Mouse (Mus musculus): Measurements from ENCODE around the gene Zbtb17. TPM values are rescaled to one million over a fixed set of nuclear protein-coding genes. Genes with fewer than 3 reads are reported as not detected.

Gene Zbtb17
- polyA plus RNA-seq, 1 experiment from 2014 or later, result 8.5 TPM

GRCm38 (mm10) chr4:141469343-141469742 lies 24.9 kb downstream of the Zbtb17 start:
- H3K27me3 ChIP-seq, result no peaks in the 10 kb centered on the region
- 85% methylated on average over 9 of the region's 9 CpGs for WGBS (ENCODE audit: insufficient replicate concordance)

GRCm38 (mm10) chr4:141471491-141471890 lies 27.0 kb downstream of the Zbtb17 start:
- no peak overlapping the region for H3K9ac ChIP-seq
- H3K4me3 ChIP-seq (replicated peaks), result no peak overlapping the region
- 0 out of 2 replicates have a peak, but pooled peaks cover 5% of the 10 kb centered on the region for H3K4me1 ChIP-seq (replicated peaks)
- no peak for ATAC-seq (ENCODE audit: insufficient read depth)
- no peaks in the 10 kb centered on the region for H3K27me3 ChIP-seq
- H3K4me2 ChIP-seq, result no peak overlapping the region
- peaks cover 99% of the 10 kb centered on the region for H3K36me3 ChIP-seq (replicated peaks)
- H3K27ac ChIP-seq (replicated peaks), result no peak overlapping the region
- H3K9me3 ChIP-seq (replicated peaks), result no peaks in the 10 kb centered on the region; the same call in 1 of the 2 replicates
- 91% methylated on average over 16 of the region's 16 CpGs for WGBS (ENCODE audit: insufficient replicate concordance)

More at GRCm38 (mm10) chr4:141469343-141469742, 24.9 kb downstream of the Zbtb17 start:
- no peak overlapping the region for H3K4me3 ChIP-seq (replicated peaks)
- no peak overlapping the region for H3K9ac ChIP-seq
- peaks cover 99% of the 10 kb centered on the region for H3K36me3 ChIP-seq (replicated peaks)
- H3K4me2 ChIP-seq, result no peak overlapping the region
- H3K9me3 ChIP-seq (replicated peaks), result no peaks in the 10 kb centered on the region
- no peak for ATAC-seq (ENCODE audit: insufficient read depth)
- 0 out of 2 replicates have a peak, but pooled peaks cover 5% of the 10 kb centered on the region for H3K4me1 ChIP-seq (replicated peaks)
- no peak overlapping the region for H3K27ac ChIP-seq (replicated peaks)

- H3K9me3 ChIP-seq (replicated peaks), result no peaks in the 10 kb centered on the region; the same call in 1 of the 2 replicates
- no peak overlapping the region for H3K9ac ChIP-seq
- WGBS (ENCODE audit: insufficient replicate concordance), result 92% methylated on average over 32 of the region's 32 CpGs
- ATAC-seq (ENCODE audit: insufficient read depth), result no peak
- no peak overlapping the region for H3K4me2 ChIP-seq
- H3K4me3 ChIP-seq (replicated peaks), result no peak overlapping the region
- H3K27me3 ChIP-seq, result no peaks in the 10 kb centered on the region
- H3K27ac ChIP-seq (replicated peaks), result no peak overlapping the region
- peaks cover 99% of the 10 kb centered on the region for H3K36me3 ChIP-seq (replicated peaks)
- H3K4me1 ChIP-seq (replicated peaks), result 0 out of 2 replicates have a peak, but pooled peaks cover 5% of the 10 kb centered on the region
Observed at GRCm38 (mm10) chr4:141472641-141473321, 28.3 kb downstream of the Zbtb17 start.

- H3K27ac ChIP-seq (replicated peaks), result no peak overlapping the region
- no peaks in the 10 kb centered on the region; the same call in 1 of the 2 replicates for H3K9me3 ChIP-seq (replicated peaks)
- H3K36me3 ChIP-seq (replicated peaks), result peaks cover 100% of the 10 kb centered on the region
- ATAC-seq (ENCODE audit: insufficient read depth), result no peak
- no peak overlapping the region for H3K4me2 ChIP-seq
- H3K27me3 ChIP-seq, result no peaks in the 10 kb centered on the region
- H3K4me3 ChIP-seq (replicated peaks), result no peak overlapping the region
- WGBS (ENCODE audit: insufficient replicate concordance), result 92% methylated on average over 19 of the region's 19 CpGs
- 0 out of 2 replicates have a peak, but pooled peaks cover 5% of the 10 kb centered on the region for H3K4me1 ChIP-seq (replicated peaks)
- no peak overlapping the region for H3K9ac ChIP-seq
Observed at GRCm38 (mm10) chr4:141474431-141474830, 30.0 kb downstream of the Zbtb17 start.

- Histone ChIP-seq H3K27ac (replicated peaks) (no peak overlapping the region), H3K4me1 (replicated peaks) (0 out of 2 replicates have a peak, but pooled peaks cover 5% of the 10 kb centered on the region), H3K36me3 (replicated peaks) (peaks cover 98% of the 10 kb centered on the region), H3K9me3 (replicated peaks) (no peaks in the 10 kb centered on the region; the same call in 1 of the 2 replicates), H3K27me3 (no peaks in the 10 kb centered on the region), H3K9ac (no peak overlapping the region), H3K4me2 (no peak overlapping the region), H3K4me3 (replicated peaks) (no peak overlapping the region)
- ATAC-seq (ENCODE audit: insufficient read depth), result no peak
- 59% methylated on average over 16 of the region's 16 CpGs for WGBS (ENCODE audit: insufficient replicate concordance)
Observed at GRCm38 (mm10) chr4:141477681-141478102, 33.2 kb downstream of the Zbtb17 start.

GRCm38 (mm10) chr4:141478225-141478624 lies 33.8 kb downstream of the Zbtb17 start:
- Histone ChIP-seq H3K4me2 (no peak overlapping the region), H3K36me3 (replicated peaks) (peaks cover 98% of the 10 kb centered on the region), H3K9ac (no peak overlapping the region), H3K9me3 (replicated peaks) (no peaks in the 10 kb centered on the region; the same call in 1 of the 2 replicates), H3K4me1 (replicated peaks) (0 out of 2 replicates have a peak, but pooled peaks cover 5% of the 10 kb centered on the region), H3K27me3 (no peaks in the 10 kb centered on the region), H3K27ac (replicated peaks) (no peak overlapping the region), H3K4me3 (replicated peaks) (no peak overlapping the region)
- WGBS (ENCODE audit: insufficient replicate concordance), result 88% methylated on average over 23 of the region's 23 CpGs
- ATAC-seq (ENCODE audit: insufficient read depth), result no peak

GRCm38 (mm10) chr4:141478794-141479193 lies 34.3 kb downstream of the Zbtb17 start:
- ATAC-seq (ENCODE audit: insufficient read depth), result no peak
- WGBS (ENCODE audit: insufficient replicate concordance), result 93% methylated on average over 32 of the region's 32 CpGs
- Histone ChIP-seq H3K9me3 (replicated peaks) (no peaks in the 10 kb centered on the region; the same call in 1 of the 2 replicates), H3K36me3 (replicated peaks) (peaks cover 98% of the 10 kb centered on the region), H3K4me1 (replicated peaks) (0 out of 2 replicates have a peak, but pooled peaks cover 3% of the 10 kb centered on the region), H3K4me2 (no peak overlapping the region), H3K4me3 (replicated peaks) (no peak overlapping the region), H3K9ac (no peak overlapping the region), H3K27me3 (no peaks in the 10 kb centered on the region), H3K27ac (replicated peaks) (no peak overlapping the region)

- Histone ChIP-seq H3K27me3 (no peaks in the 10 kb centered on the region), H3K36me3 (replicated peaks) (peaks cover 98% of the 10 kb centered on the region), H3K4me3 (replicated peaks) (no peak overlapping the region), H3K4me1 (replicated peaks) (no peaks in the 10 kb centered on the region), H3K9me3 (replicated peaks) (no peaks in the 10 kb centered on the region; the same call in 1 of the 2 replicates), H3K27ac (replicated peaks) (no peak overlapping the region), H3K4me2 (no peak overlapping the region), H3K9ac (no peak overlapping the region)
- ATAC-seq (ENCODE audit: insufficient read depth), result no peak
- 91% methylated on average over 8 of the region's 8 CpGs for WGBS (ENCODE audit: insufficient replicate concordance)
Observed at GRCm38 (mm10) chr4:141479411-141479810, 35.0 kb downstream of the Zbtb17 start.

GRCm38 (mm10) chr4:141484071-141484470 lies 39.6 kb downstream of the Zbtb17 start:
- ATAC-seq (ENCODE audit: insufficient read depth), result no peak
- WGBS (ENCODE audit: insufficient replicate concordance), result 83% methylated on average over 11 of the region's 11 CpGs
- H3K4me3 ChIP-seq (replicated peaks), result no peak overlapping the region
- peaks cover 97% of the 10 kb centered on the region for H3K36me3 ChIP-seq (replicated peaks)
- H3K4me2 ChIP-seq, result no peak overlapping the region
- H3K9me3 ChIP-seq (replicated peaks), result no peaks in the 10 kb centered on the region
- H3K4me1 ChIP-seq (replicated peaks), result no peaks in the 10 kb centered on the region
- no peak overlapping the region for H3K9ac ChIP-seq
- no peak overlapping the region for H3K27ac ChIP-seq (replicated peaks)
- H3K27me3 ChIP-seq, result no peaks in the 10 kb centered on the region

GRCm38 (mm10) chr4:141487581-141487980 lies 43.1 kb downstream of the Zbtb17 start:
- Histone ChIP-seq H3K27me3 (no peaks in the 10 kb centered on the region), H3K27ac (replicated peaks) (no peak overlapping the region), H3K9ac (no peak overlapping the region), H3K4me3 (replicated peaks) (no peak overlapping the region), H3K4me1 (replicated peaks) (no peaks in the 10 kb centered on the region), H3K4me2 (no peak overlapping the region), H3K9me3 (replicated peaks) (no peaks in the 10 kb centered on the region), H3K36me3 (replicated peaks) (peaks cover 99% of the 10 kb centered on the region)
- ATAC-seq (ENCODE audit: insufficient read depth), result no peak
- WGBS (ENCODE audit: insufficient replicate concordance), result 86% methylated on average over 11 of the region's 11 CpGs

GRCm38 (mm10) chr4:141488670-141489069 lies 44.2 kb downstream of the Zbtb17 start:
- Histone ChIP-seq H3K27ac (replicated peaks) (no peak overlapping the region), H3K9ac (no peak overlapping the region), H3K9me3 (replicated peaks) (no peaks in the 10 kb centered on the region), H3K4me3 (replicated peaks) (no peak overlapping the region), H3K27me3 (no peaks in the 10 kb centered on the region), H3K4me1 (replicated peaks) (no peaks in the 10 kb centered on the region), H3K4me2 (no peak overlapping the region), H3K36me3 (replicated peaks) (peaks cover 99% of the 10 kb centered on the region)
- no peak for ATAC-seq (ENCODE audit: insufficient read depth)
- WGBS (ENCODE audit: insufficient replicate concordance), result 91% methylated on average over 4 of the region's 4 CpGs
